Mouse (Mus musculus) heart, adult 2 months (tissue): Measurements from ENCODE around the gene Ppm1d.

Source experiments
- CTCF ChIP-seq: fragments of 200-600 bp; IDR thresholded peaks from 2 replicates; pipeline ENCODE4 v1.8.1; 2022; ENCODE audit warnings: antibody characterized with exemption, mild to moderate bottlenecking, moderate library complexity
- EP300 ChIP-seq: fragments of 200-500 bp; IDR thresholded peaks from 2 replicates; pipeline ENCODE4 v1.6.1; 2011; ENCODE audit warnings: low read depth, low read length, control low read depth; ENCODE audit not compliant: insufficient read depth

DNA sequence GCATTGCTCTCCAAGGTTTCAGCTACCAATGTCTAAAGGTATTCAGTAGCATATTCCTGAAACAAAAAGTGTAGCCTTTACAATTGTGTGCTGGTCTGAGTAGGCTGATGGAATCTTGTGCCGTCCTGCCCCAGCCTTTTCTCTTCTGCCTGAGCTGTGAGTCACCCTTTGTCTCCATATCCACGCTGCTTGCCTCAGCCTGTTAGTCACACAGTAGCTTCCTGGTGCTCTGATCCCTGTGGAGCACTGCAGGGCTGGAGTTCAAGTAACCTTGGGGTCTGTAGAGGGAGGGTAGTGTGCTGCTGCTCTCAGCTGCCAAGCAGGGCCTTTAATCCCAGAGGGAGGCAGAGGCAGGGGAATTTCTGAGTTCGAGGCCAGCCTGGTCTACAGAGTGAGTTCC is 56.8 kb downstream of the Ppm1d start:
- TF ChIP-seq EP300 = no peak
- TF ChIP-seq CTCF = no peak
